Mouse (Mus musculus) right cerebral cortex, postnatal 14 days (tissue): ENCODE results near the gene Micu2.

Experiments used
- DNase-seq: peaks from one replicate; pipeline ENCODE4 v3.0.0; 2022

Micu2 gene

GRCm38 (mm10) chr14:57890011-57890842 lies 108.8 kb downstream of the Micu2 start, which contains the start of gene Zdhhc20:
Gene Zdhhc20 (minus strand): TSS chr14:57890276.
- peak; percentile 95 for DNase-seq

GRCm38 (mm10) chr14:57889541-57890010 lies 109.5 kb downstream of the Micu2 start:
- peak; percentile 47 for DNase-seq

- no peak for DNase-seq
Observed at GRCm38 (mm10) chr14:57887171-57887570, 111.9 kb downstream of the Micu2 start.

GRCm38 (mm10) chr14:57886032-57886431 lies 113.0 kb downstream of the Micu2 start:
- no peak for DNase-seq

- no peak for DNase-seq
Observed at GRCm38 (mm10) chr14:57883341-57883740, 115.7 kb downstream of the Micu2 start.

- DNase-seq, result no peak
Observed at GRCm38 (mm10) chr14:57882720-57883119, 116.3 kb downstream of the Micu2 start.

GRCm38 (mm10) chr14:57881793-57882192 lies 117.3 kb downstream of the Micu2 start:
- DNase-seq, result no peak

- DNase-seq, result no peak
Observed at GRCm38 (mm10) chr14:57881074-57881473, 118.0 kb downstream of the Micu2 start.

GRCm38 (mm10) chr14:57877921-57878320 lies 121.1 kb downstream of the Micu2 start:
- DNase-seq, result no peak

- no peak for DNase-seq
Observed at GRCm38 (mm10) chr14:57866676-57867276, 132.3 kb downstream of the Micu2 start.
